8 mouse cellular contexts compared by ENCODE assay signal in the genomic region with DNA sequence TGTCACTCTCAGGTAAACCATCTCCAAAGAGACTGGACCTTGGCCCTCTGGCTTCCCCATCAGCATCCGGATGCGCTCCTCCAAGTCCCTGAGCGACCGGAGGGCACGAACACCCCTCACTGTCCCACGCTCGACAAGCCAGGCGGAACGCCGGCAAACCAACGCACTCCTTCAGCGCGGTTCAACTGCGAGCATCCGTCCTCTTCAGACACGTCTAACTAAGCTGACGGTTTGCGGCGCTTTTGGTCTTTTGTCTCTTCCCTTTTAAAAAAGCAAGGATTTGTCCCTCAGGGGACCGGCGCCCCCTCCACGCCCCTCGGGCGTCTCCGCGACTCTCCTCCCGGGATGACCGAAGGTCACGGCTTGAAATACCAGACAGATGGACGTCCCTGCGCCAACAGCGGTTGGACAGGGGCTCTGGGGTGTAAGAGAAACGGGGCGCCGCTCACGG. TPM values are rescaled to one million over a fixed set of nuclear protein-coding genes. Genes with fewer than 3 reads are reported as not detected.
DNase-seq lines count a peak whose midpoint lies in the region; ATAC-seq and TF ChIP-seq lines count a peak whose summit lies in the region.

No protein-coding gene starts in this region.

- H3K4me2 ChIP-seq in forebrain, embryonic 15.5 days (replicated peaks): peak overlapping the region; percentile 89
- peak overlapping the region; percentile 59 for H3K4me2 ChIP-seq in liver, embryonic 13.5 days
- peak overlapping the region; percentile 98 for H3K4me2 ChIP-seq in stomach, embryonic 16.5 days (ENCODE audit: low read depth, low read length)

- TF ChIP-seq POLR2A in cerebellum, adult 2 months (IDR thresholded peaks at IDR 0.05; ENCODE audit: borderline replicate concordance, insufficient read depth, low read length): no peak

- H3K36me3 ChIP-seq in forebrain, embryonic 15.5 days: no peaks in the 10 kb centered on the region
- H3K36me3 ChIP-seq in liver, embryonic 13.5 days: no peaks in the 10 kb centered on the region
- H3K36me3 ChIP-seq in stomach, embryonic 16.5 days (ENCODE audit: control insufficient read depth, insufficient read depth, low read length): no peaks in the 10 kb centered on the region

- TF ChIP-seq CTCF in cerebellum, adult 2 months (IDR thresholded peaks at IDR 0.05; ENCODE audit: borderline replicate concordance, insufficient read depth, low read depth, low read length): no peak

- peak overlapping the region; percentile 41 for H3K9ac ChIP-seq in forebrain, embryonic 15.5 days (replicated peaks)
- H3K9ac ChIP-seq in liver, embryonic 13.5 days: no peak overlapping the region
- H3K9ac ChIP-seq in stomach, embryonic 16.5 days (ENCODE audit: low read length): peak overlapping the region; percentile 68

- no peaks in the 10 kb centered on the region for H3K9me3 ChIP-seq in forebrain, embryonic 15.5 days
- H3K9me3 ChIP-seq in liver, embryonic 13.5 days (replicated peaks): no peaks in the 10 kb centered on the region
- no peaks in the 10 kb centered on the region for H3K9me3 ChIP-seq in stomach, embryonic 16.5 days (replicated peaks; ENCODE audit: control insufficient read depth, low read length)

- H3K4me3 ChIP-seq in forebrain, embryonic 15.5 days: peak overlapping the region; percentile 46
- H3K4me3 ChIP-seq in liver, embryonic 13.5 days (replicated peaks): peak overlapping the region; percentile 41
- peak overlapping the region; percentile 59 for H3K4me3 ChIP-seq in stomach, embryonic 16.5 days (replicated peaks; ENCODE audit: low read length)
- no peak overlapping the region for H3K4me3 ChIP-seq in cerebellum, adult 2 months (replicated peaks; ENCODE audit: insufficient read depth, low read depth, low read length)

- 0% methylated on average over 36 of the region's 36 CpGs for WGBS in forebrain, embryonic 15.5 days
- 2% methylated on average over 36 of the region's 36 CpGs for WGBS in liver, embryonic 13.5 days (ENCODE audit: insufficient replicate concordance)
- WGBS in stomach, embryonic 16.5 days: 2% methylated on average over 36 of the region's 36 CpGs
- 1% methylated on average over 36 of the region's 36 CpGs for WGBS in cerebellum, adult 2 months

- peaks cover 72% of the 10 kb centered on the region for H3K27me3 ChIP-seq in forebrain, embryonic 15.5 days
- H3K27me3 ChIP-seq in liver, embryonic 13.5 days: peaks cover 82% of the 10 kb centered on the region
- peaks cover 55% of the 10 kb centered on the region for H3K27me3 ChIP-seq in stomach, embryonic 16.5 days (ENCODE audit: control insufficient read depth, insufficient read depth, low read length)
- H3K27me3 ChIP-seq in cerebellum, adult 2 months (ENCODE audit: control insufficient read depth, insufficient read depth, low read length): peaks cover 8% of the 10 kb centered on the region; the same call in 1 of the 2 replicates

- no peak overlapping the region for H3K27ac ChIP-seq in forebrain, embryonic 15.5 days (replicated peaks)
- no peak overlapping the region for H3K27ac ChIP-seq in liver, embryonic 13.5 days
- H3K27ac ChIP-seq in stomach, embryonic 16.5 days (ENCODE audit: low read length): no peak overlapping the region
- no peak overlapping the region for H3K27ac ChIP-seq in cerebellum, adult 2 months (ENCODE audit: insufficient read depth, low read length)

- peaks cover 18% of the 10 kb centered on the region for H3K4me1 ChIP-seq in forebrain, embryonic 15.5 days
- 0 out of 2 replicates have a peak, but pooled peaks cover 4% of the 10 kb centered on the region for H3K4me1 ChIP-seq in liver, embryonic 13.5 days (replicated peaks)
- peaks cover 7% of the 10 kb centered on the region for H3K4me1 ChIP-seq in stomach, embryonic 16.5 days (ENCODE audit: control insufficient read depth, insufficient read depth, low read length)
- H3K4me1 ChIP-seq in cerebellum, adult 2 months (ENCODE audit: control insufficient read depth, insufficient read depth, low read length): no peaks in the 10 kb centered on the region

- peak; percentile 3 for DNase-seq in CD4-positive, CD25-positive, alpha-beta regulatory T cell, adult 2 months (ENCODE audit: low read depth, low spot score)
- DNase-seq in B cell, adult 2 months: peak; percentile 17 to 27
- DNase-seq in liver, embryonic 13.5 days: no peak
- no peak for DNase-seq in frontal cortex, postnatal 25 days (ENCODE audit: low spot score in 2 of 2)
- no peak for DNase-seq in cerebellum, adult 2 months

- ATAC-seq in CD4-positive, CD25-positive, alpha-beta regulatory T cell, adult 4 months: no peak
- ATAC-seq in forebrain, embryonic 15.5 days (replicated peaks): no peak
- no peak for ATAC-seq in liver, embryonic 13.5 days (ENCODE audit: low read depth)
- 0 out of 2 replicates have a peak, but pooled peaks have one; percentile 22 for ATAC-seq in stomach, embryonic 16.5 days (ENCODE audit: insufficient read depth, low FRiP score)

RNA-seq across cellular contexts. Expression of a gene that starts 0.5 kb away (rescaled TPM):
- not detected for polyA plus RNA-seq in CD4-positive, CD25-positive, alpha-beta regulatory T cell, adult 4 months (2017; shearing (Covaris generic))
- 0.04 and 0.05 TPM in 2 replicates for polyA plus RNA-seq in forebrain, embryonic 15.5 days (2015; fragmentation: Nextera tagmentation; extraction: Ambion mirVana)
- polyA plus RNA-seq in liver, embryonic 13.5 days (2015; fragmentation: Nextera tagmentation; extraction: Ambion mirVana): 0.62 and 0.80 TPM in 2 replicates
- polyA plus RNA-seq in stomach, embryonic 16.5 days (2015; fragmentation: Nextera tagmentation; extraction: Ambion mirVana): 2.8 and 3.2 TPM in 2 replicates
- not detected in 2 replicates for polyA plus RNA-seq in cerebellum, adult 2 months (2012; rRNA removed)

RNA-seq across cellular contexts. Expression of a gene that starts 57.4 kb away (rescaled TPM):
- polyA plus RNA-seq in CD4-positive, CD25-positive, alpha-beta regulatory T cell, adult 4 months (2017; shearing (Covaris generic)): 1 to 10 TPM; 7.5 to 8.7 TPM
- 56.7 and 60.7 TPM in 2 replicates for polyA plus RNA-seq in forebrain, embryonic 15.5 days (2015; fragmentation: Nextera tagmentation; extraction: Ambion mirVana)
- polyA plus RNA-seq in liver, embryonic 13.5 days (2015; fragmentation: Nextera tagmentation; extraction: Ambion mirVana): 0.66 and 0.71 TPM in 2 replicates
- 6.9 and 8.9 TPM in 2 replicates for polyA plus RNA-seq in stomach, embryonic 16.5 days (2015; fragmentation: Nextera tagmentation; extraction: Ambion mirVana)
- polyA plus RNA-seq in cerebellum, adult 2 months (2012; rRNA removed): 22.4 and 23.7 TPM in 2 replicates

Comparison
In these comparisons a context has a peak if more than half of its experiments do, and no peak if none do; other contexts are left out.
1. DNase-seq: peak in CD4-positive, CD25-positive, alpha-beta regulatory T cell, adult 2 months (single experiment) and B cell, adult 2 months (2 of 2); none in liver, embryonic 13.5 days (single experiment), frontal cortex, postnatal 25 days (0 of 2) and cerebellum, adult 2 months (0 of 2).
2. Peak in every context shown above with its lines, with median percentiles within 50 percentile points of each other: H3K4me2 ChIP-seq.